Mouse (Mus musculus): Measurements from ENCODE around the gene Pkdcc.

Gene Pkdcc

DNA sequence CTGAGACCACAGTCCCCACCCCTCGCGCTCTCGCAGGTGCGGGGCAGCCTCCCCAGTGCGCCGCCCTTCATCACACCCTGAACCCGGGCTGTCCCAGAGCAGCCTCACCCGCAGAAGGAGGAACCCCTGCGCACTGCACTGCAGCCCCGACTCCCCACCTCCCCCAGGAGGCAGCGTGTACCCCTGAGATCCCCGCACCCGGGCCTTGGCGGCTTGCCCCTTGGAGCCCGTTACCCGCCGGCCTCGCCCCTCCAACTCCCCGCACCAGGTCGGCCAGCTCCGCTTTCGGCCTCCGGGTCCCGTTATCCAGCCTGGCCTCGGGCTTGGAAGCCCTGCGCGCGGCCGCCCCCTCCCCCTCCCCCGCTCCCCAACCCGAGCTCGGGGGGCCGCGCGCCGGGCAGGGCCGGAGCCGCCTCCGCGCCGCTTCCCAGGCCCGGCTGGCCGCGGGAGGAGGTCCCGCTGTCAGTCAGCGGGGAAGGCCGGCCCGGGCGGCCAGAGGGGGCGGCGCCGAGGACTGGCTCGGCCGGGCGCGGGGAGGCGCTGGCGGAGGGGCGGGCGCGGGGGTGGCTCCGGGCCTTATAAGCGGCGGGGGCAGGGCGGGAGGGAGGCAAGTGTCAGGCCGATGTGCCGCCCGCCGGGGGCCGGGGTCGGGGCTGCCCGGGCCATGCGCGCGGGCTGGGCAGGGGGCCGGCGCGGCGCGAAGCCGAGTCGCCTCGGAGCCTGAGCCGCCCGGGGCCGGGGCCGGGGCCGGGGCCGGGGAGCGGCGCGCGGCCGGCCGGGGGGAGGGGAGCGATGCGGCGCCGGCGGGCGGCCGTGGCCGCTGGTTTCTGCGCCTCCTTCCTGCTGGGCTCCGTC, at the start of gene Pkdcc:
Gene Pkdcc, plus strand, starts transcription at position 619 of the 855 bp plus-strand sequence.
- DNase-seq (ENCODE audit: low spot score), result peak; percentile 87

DNA sequence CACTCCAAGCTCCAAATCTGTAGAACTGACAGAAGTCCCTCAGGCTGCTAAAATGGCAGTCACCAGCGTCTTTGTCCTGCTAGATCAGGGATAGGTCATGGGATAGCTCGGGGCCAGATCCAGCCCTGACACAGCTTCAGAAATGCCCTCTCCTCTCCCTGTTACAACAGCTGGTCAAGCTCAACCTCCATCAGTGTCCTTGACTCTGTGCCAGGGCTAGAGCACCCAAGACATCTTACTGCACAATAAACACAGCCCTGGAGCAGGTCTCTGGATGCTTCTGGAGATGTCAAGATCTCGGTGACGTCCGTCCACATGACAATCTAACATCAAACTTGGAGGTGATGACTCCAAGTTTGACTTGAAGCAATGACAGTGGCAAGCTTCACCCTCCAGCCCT, 48.9 kb upstream of the Pkdcc start:
- no peak for DNase-seq (ENCODE audit: low spot score)

DNA sequence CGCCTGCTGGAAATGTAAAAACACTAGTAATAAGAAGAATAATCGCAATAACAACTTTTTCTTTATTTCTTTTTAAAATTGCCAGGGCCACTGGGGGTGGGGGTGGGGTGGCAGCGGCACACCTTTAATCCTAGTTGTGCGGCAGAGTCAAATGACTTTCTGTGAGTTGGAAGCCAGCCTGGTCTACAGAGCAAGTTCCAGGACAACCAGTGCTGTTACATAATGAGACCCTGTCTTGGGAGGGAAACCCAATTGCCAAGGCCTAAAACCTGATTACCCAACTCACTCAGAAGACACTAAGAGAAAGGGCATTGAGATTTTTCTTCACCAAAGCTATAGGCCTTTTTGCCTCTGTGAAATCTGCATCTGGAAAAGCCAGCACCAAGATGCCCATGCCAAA, 38.9 kb upstream of the Pkdcc start:
- no peak for DNase-seq (ENCODE audit: low spot score)

DNA sequence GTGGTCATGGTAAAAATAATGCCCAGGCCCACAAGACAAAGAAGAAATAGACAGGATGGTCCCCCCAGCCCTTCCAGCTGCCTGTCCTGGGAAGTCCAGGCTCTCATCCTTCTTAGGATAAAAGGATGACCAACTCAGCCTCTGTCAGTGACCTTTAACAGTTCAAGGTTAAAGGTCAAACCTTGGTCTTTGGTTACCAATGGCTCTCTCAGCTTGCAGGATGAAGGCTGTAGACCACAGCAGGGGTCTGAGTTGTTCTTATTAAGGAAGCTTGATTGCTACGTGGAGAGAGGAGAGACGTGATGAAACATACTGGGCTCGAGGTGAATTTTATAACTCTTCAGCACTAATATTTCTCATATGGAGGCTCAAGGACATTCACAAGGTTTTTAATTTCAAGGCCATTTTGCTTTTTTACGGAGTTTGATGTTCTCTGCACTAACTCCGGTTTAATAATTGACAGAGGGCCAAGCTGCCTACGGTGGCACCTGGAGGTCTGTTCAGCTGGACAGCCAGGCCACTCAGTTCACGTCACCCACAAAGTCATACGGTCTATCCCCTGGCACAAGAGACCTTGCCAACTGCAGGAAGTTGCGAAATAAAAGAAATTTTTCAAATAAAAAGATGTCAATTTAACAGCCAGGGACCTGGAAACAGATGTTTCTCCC, 36.5 kb upstream of the Pkdcc start:
- no peak for DNase-seq (ENCODE audit: low spot score)

DNA sequence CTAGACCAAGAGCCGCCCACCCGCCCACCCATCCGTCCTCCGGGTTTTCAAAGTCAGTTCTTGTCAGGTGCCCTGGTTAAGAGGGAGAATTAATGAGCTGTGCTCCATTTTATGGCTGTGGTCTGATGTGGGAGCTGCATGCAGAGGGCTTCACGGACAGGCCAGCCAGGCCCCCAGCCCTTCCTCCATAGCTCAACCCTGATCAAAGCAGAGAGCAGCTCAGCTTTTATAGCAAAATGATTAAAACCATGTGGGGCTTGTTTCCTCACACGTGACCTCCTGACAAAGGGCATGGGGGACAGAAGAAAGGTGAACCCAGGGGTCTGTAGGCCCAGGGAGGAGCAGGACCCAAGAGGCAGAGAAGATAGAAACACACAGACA, 36.0 kb upstream of the Pkdcc start:
- no peak for DNase-seq (ENCODE audit: low spot score)

DNA sequence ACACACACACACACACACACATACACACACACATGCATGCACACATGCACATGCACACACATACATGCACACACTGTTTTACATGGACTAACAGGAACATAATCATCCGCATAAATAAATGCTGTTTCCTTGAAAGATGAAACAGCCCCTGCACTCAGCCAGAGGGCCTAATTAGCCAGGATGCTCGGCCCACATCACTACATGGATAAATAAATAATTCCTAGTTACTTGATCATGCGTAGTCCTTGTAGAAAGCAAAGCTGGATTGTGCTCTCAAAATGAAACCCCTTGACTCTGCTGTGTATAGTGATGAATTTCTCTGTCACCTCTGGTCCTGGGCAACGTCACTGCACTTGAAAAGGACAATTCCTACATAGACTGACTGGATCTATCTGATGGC, 35.5 kb upstream of the Pkdcc start:
- no peak for DNase-seq (ENCODE audit: low spot score)

DNA sequence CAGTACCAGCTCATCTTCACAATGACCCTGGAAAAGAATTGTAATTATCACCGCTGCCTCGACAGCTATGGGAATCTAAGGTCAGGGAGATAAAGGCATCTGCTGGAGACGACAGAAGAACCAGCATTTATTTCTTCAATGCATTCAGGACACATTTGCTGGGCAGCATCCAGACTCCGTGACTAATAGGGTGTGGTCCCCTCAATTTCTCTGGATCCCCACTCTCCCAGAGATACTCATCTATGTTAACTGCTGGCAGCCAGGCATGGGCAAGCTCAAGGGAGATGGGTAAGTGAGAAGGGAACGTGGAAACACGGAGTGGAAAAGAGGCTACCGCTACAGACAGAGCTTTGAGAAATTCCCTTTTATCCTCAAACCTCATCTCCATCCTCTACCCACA, 34.0 kb upstream of the Pkdcc start:
- no peak for DNase-seq (ENCODE audit: low spot score)

DNA sequence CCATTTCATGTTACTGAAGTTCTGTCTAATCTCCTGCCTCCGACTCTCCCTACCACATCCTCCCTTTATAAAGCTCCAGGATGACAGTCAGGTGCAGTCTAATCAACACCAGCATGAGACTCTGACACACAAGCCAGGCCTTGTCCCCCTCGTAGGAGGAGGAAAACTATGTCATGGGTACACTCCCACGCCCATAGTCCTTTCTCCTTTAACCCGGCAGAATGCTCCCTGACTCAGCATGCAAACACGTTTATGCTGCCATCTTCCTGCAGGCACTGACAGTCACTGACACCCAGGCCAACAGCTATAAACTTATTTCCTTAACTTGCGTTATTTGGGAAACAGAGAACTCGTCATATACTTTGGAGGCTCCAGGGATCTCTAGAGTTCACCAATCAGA, 33.5 kb upstream of the Pkdcc start:
- no peak for DNase-seq (ENCODE audit: low spot score)

DNA sequence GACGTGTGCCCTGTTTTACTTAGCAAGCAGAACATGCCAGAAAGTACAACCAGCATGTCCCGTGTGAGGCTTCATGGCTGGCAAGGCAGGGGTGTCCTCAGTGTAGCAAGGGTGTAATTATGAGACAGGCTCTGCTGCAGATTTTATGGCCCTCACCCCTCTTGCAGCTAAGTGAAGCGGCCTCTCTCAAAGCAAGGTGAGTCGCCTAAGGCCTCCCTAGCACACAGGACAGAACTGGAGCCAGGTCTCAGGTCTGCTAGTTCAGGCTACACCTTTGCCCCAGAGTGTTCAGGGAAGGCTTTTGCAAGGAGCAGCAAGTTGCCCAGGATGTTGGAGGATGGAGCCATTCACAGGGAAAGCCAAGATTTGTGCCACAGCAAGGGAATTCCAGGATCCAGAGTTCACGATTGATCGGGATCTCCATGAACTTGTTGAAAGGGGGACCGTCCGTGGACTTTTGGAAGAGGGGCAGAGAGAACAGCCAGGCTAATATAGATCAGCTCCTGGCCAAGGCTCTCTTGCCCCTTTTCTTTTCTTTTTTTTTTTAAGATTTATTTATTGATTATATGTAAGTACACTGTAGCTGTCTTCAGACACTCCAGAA, 32.9 kb upstream of the Pkdcc start:
- no peak for DNase-seq (ENCODE audit: low spot score)

DNA sequence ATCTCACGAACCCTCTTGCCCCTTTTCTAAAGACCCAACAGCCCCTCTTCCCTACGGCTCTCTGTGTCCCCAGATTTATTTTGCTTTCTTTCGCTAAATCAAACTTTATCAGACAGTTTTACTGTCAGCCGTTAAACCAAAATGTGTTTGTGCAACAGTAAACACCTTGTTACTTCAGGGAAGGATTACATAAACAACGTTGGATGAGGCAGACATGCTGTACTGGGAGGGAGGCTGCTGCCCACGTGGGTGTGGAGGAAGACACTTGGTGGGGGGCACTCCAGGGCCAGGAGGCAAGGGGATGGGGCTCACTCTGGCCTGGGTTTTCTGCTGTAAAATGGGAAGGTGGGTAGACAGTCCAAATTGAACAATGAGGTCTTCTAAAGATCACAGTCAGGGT, 32.3 kb upstream of the Pkdcc start:
- no peak for DNase-seq (ENCODE audit: low spot score)

DNA sequence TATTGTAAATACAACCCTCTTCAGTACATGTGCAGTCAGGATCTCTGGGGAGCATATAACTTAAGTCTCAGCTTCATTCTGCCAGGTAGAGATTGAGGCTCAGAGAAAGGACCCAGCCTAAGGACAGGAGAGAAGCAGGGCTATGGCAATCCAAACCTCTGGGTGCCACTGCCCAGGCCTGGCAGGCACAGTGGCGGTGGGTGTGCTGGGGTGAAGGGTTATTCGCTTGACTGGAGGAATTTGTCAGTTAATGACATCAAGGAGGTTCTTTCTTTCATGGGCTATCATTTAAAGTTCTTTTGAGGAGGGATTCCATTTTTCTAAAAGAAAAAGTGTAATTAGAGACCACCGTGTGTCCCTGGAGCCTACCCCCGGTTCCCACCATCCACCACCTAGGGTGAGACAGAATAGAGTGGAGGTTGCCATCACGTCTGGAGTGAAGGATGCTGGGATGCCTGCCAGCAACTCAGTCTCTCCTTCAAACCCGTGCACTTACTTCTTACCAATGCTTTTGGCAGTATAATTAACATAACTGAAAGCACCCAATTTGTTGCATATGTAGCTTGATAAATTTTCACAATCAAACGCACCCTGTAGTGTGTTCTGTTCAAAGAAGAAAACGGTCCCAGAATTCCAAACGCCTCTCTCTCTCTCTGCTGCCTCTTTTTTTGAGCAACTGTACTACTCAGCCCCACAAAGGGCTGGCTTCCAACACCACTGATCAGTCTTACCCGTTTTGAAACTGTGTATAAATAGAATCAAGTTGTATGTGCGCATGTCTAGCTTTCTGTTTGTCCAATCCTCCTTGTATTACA, 27.1 kb upstream of the Pkdcc start:
- no peak for DNase-seq (ENCODE audit: low spot score)

DNA sequence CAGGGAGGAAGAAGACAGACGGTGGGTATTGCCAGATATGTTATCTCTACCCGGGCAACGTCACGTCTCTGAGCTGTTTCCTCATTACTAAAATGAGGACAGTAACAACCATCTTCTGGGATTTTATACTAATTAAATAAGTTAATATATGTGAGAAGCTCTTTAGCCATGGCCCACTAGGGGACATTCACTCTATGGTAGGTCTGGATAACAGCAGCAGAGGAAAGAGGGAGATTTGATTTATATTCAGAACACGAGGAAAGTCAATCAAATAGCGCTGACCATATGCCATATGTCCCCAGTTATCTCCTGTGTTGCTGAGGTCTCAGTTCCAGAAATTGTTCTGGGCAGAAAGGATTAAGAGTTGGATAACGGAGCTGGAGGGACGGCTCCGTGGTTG, 24.3 kb upstream of the Pkdcc start:
- DNase-seq (ENCODE audit: low spot score), result no peak

DNA sequence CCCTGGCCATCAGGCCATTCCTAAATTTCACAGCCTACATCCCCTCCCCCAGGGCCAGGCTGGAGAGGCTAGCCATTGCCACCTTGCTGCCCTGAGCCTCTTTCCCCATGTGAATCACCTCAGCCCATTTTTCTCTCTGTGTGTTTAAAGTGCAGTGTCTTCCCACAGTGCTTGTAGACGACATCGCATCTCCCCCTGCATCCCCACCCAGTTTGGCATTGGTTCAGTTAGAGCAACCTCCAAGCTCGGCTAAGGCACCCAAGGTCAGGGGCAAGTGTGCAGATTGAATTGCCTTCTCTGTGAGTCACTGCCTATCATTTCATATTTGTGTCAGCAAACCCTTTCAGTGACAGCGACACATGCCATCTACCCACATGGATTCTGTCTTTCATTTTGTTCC, 20.6 kb upstream of the Pkdcc start:
- no peak for DNase-seq (ENCODE audit: low spot score)

DNA sequence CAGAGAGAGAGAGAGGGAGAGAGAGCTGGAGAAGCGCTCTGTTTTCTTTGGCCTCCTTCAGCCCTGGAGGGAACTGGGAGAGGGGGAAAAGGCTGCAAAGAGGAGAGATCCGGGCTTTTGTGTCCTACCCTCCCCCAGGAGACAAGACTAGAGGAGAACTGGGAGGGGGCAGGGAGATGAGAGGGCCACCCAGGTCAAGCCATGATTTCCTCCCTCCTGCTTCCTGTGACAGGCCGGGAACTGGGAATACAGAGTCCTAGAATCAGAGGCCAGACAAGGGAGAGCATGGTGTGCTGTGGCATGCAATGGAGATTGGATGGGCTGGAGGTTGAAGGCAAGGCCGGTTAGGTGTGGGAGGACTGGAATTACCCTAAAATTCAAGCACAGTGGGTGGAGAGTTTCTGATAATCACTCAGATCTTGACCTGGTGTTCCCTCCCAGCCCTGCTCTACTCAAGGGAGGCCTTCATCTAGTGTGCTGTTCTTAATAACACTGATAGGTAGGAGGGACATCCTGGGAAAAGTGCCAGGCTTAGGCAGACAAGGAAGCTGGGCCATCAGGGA, 17.6 kb upstream of the Pkdcc start:
- DNase-seq (ENCODE audit: low spot score), result no peak

DNA sequence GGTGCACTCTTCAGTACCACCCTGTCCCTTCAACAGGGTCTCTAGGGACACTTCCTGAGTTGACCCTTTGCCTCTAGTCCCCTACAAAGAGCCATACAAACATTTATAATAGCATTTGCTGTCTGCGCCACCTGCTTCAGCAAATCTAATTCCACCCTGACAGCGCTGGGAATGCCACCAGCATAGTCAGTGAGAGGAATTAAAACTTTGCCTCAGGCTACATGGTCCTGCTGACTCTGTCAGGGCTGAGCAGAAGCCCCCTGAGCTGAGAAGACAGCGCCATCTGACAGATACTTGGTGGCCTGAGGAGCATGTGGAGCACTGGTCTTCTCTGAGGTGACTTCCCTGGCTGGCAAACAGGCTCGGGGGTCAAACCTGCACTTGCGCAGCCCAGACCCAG, 14.6 kb upstream of the Pkdcc start:
- no peak for DNase-seq (ENCODE audit: low spot score)

DNA sequence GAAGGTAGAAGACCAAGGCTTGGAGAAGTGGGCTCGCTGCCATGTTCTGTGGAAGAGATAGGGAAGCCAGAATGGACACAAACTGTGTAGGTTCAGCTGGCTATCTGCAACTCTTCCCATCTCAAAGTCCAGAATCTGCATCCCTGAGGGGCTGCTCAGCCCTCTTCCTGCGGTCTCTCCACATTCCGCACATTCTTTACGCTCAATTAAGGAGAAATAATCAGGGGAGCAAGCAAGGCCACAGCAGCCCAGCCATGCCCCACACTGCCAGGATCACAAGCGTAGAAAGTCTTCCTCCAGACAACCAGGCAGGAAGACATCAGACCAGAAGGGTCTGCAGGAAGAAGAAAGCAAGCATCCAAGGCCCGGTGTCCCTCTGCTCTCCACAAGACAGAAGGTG, 13.8 kb upstream of the Pkdcc start:
- DNase-seq (ENCODE audit: low spot score), result no peak

DNA sequence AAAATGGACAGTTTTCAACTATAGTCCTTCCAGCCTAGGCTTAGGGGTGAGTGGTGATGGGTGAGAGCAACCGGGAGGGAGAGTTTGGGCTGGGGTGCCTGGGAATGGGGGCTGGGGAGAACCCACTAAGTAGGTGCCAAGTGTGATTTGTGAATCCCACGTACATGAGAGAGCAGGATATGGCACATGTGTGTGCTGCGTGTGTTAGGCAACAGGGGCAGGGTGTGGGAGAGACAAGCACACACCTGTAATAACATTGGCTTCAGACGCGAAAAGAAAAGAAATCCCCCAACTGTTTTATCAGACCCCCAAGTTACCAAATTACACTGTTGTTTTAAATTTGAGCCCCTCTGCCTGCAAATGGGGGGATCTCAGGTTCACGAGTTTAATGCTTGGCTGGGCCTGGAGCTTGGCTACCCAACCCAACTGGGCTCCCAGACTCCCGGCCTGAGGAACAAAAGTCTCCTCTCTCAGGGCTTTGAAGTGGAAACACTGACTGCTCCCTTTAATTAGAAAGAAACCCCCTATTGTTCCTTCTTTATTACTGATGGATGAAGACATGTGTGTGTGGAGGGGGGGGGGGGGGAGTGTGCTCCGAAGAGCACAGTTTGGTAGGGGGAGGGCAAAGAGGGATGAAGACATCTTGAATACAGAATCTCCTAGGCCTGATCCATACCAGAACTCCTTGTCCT, 11.3 kb upstream of the Pkdcc start:
- no peak for DNase-seq (ENCODE audit: low spot score)

DNA sequence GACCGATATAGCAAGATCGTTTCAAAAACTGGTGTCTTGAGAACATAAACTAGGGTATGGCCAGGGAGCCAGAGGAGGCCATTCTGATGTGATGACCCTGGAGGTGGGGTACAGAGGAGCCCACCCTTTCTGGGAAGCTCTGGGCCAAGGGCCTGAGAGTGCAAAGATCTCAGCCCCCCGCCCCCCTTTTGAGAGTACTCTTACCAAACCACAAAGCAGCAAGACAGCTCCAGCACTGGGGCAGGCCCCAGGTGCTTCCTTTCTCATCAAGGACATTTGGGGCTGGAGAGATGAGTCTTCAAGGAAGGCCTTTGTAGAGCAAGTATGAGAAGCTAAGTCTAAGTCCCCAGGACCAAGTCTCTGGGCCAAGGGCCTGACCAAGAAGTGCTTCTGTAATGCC, 7.8 kb upstream of the Pkdcc start:
- no peak for DNase-seq (ENCODE audit: low spot score)

DNA sequence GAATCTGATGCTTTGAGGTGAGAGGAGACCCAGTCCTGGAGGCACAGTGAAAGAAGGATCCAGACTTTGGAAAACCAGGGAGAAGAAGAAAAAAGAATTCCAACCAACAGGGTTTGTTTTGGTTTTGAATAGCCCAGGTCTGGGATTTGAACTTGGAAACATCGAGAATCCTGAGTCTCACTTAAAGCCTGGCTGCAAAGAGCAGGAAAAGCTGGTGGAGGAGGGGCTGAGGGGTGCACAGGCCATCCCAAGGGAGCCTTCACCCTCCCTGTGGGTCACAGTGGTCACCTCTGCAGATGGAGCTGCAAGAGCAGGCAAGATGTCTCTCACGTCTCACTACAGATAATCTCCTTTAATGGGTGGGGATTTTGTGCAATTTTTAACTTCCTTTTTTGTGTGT, 6.6 kb upstream of the Pkdcc start:
- no peak for DNase-seq (ENCODE audit: low spot score)

DNA sequence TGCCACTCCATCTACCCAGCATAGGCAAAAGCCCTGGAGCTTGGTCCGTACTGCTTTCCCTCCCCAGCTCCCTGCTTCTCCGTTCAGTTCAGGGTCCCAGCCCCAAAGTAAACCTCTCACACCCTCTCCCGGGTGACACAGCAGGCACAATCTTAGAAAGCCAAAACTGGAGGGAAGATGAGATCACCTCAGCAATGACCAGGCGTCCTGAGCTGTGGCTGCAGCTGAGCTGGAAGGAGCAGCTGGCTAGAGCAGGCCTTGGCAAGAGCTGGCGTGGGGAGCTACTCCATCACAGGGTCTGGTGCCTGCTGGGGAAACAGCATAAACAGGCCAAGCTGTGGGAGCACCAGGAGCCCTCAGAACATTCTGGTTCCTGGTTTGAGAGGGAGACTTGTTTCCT, 4.6 kb upstream of the Pkdcc start:
- no peak for DNase-seq (ENCODE audit: low spot score)

DNA sequence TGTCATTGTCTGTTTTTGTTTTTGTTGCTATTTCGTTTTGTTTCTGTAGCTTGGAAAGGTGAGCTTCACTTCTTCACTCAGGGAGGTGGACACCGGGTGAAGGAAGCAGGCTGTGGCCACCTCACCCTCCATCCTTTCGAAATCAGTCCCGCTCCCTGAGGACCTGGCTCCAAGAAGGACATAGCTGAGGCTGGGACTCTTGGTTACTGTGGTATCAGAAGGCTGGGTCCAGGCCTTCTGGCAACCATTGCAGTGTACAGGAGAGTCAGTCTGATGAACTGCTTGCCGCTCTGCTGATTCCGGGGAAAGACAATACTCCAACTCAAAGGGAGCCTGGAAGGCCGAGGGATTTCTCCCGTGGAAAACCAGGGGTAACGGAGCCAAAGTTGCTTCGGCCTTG, 3.9 kb upstream of the Pkdcc start:
- DNase-seq (ENCODE audit: low spot score), result no peak

DNA sequence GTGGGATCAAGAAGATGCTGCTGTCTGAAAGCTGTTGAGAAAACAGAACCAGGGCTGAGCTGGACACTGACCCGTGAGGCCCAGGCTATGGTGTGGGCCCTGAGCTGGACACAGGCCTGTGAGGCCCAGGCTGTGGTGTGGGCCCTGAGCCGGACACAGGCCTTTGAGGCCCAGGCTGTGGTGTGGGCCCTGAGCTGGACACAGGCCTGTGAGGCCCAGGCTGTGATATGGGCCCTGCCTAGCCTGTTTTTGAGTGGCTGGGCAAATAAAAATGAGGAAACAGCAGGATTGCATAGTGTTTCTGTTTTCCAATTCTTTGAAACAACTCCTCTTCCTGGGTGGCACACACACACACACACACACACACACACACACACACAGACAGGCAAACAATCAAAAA, 2.7 kb upstream of the Pkdcc start:
- no peak for DNase-seq (ENCODE audit: low spot score)

All from ovary, postnatal 14 days (tissue).